Mouse (Mus musculus): ENCODE data around the gene Bsx.
A peak's percentile ranks its signal among the peaks of the same experiment; 100 is the strongest.

Gene Bsx

GRCm38 (mm10) chr9:40859196-40859595 is 14.7 kb upstream of the Bsx start:
- peak overlapping the region; percentile 32; the same call in 1 of the 2 replicates for H3K4me3 ChIP-seq (replicated peaks; ENCODE audit: low read length)
- no peak for TF ChIP-seq POU5F1 (IDR thresholded peaks at IDR 0.05; ENCODE audit: borderline replicate concordance, low read length)
- no peak for TF ChIP-seq CTCF (conservative IDR thresholded peaks at IDR 0.05; ENCODE audit: low read length)
- peak; percentile 46 for TF ChIP-seq NANOG (IDR thresholded peaks at IDR 0.05; ENCODE audit: borderline replicate concordance, low read length)
- peaks cover 25% of the 10 kb centered on the region for H3K4me1 ChIP-seq (replicated peaks; ENCODE audit: low read depth, low read length)
- no peaks in the 10 kb centered on the region for H3K9me3 ChIP-seq (ENCODE audit: low read length)
- no peaks in the 10 kb centered on the region for H3K36me3 ChIP-seq (ENCODE audit: insufficient read depth, low read length)
- peaks cover 21% of the 10 kb centered on the region for H3K27me3 ChIP-seq (ENCODE audit: insufficient read depth, low read length)

GRCm38 (mm10) chr9:40870331-40870730 is 3.6 kb upstream of the Bsx start:
- no peaks in the 10 kb centered on the region for H3K9me3 ChIP-seq (ENCODE audit: low read length)
- no peak for TF ChIP-seq CTCF (conservative IDR thresholded peaks at IDR 0.05; ENCODE audit: low read length)
- no peak for TF ChIP-seq NANOG (IDR thresholded peaks at IDR 0.05; ENCODE audit: borderline replicate concordance, low read length)
- no peak for TF ChIP-seq POU5F1 (IDR thresholded peaks at IDR 0.05; ENCODE audit: borderline replicate concordance, low read length)
- H3K36me3 ChIP-seq (ENCODE audit: insufficient read depth, low read length): no peaks in the 10 kb centered on the region
- no peak overlapping the region for H3K4me3 ChIP-seq (replicated peaks; ENCODE audit: low read length)
- H3K27me3 ChIP-seq (ENCODE audit: insufficient read depth, low read length): peaks cover 58% of the 10 kb centered on the region
- peaks cover 14% of the 10 kb centered on the region for H3K4me1 ChIP-seq (replicated peaks; ENCODE audit: low read depth, low read length)

DNA sequence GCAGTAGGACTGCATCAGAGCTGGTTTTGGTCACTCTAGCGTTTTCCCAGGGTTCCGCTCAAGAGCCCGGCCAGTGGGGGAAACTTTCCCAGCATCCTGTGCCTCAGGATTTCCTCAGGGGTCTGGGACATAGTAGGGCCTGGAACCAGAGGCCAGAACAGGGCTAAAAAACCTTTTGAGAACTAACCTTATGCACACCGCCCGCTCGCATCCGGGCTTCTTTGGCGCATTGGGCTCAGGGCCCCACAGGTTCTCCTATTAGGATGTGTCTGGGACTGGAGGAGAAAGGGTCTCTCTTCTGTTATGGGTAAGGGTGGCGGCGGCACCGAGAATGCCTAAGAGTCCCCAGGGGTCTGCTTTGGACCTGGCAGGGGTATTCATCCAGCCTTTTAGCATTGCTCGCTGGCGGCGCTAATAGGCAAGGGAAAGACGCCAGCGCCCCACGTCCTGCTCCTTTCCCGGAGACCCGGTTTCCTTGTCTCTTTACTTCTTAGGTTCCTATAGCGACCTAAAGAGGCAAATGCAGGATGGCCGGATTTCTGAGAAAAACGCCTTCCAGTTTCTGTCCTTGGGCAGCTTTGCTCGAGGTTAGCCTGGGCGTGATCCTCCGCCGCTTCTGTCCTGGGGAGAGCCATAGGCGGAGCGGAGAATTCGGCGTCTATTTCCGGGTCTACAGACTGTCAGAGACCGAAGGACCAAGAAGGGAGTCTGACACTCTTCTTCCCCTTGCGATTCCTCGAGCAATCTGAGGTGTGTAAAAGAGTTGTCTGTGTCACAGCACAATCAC is 2.4 kb upstream of the Bsx start:
- Histone ChIP-seq H3K4me3 (replicated peaks; ENCODE audit: low read length) (peak overlapping the region; percentile 80), H3K4me1 (replicated peaks; ENCODE audit: low read depth, low read length) (peaks cover 20% of the 10 kb centered on the region), H3K36me3 (ENCODE audit: insufficient read depth, low read length) (no peaks in the 10 kb centered on the region), H3K9me3 (ENCODE audit: low read length) (no peaks in the 10 kb centered on the region), H3K27me3 (ENCODE audit: insufficient read depth, low read length) (peaks cover 70% of the 10 kb centered on the region)
- no peak for TF ChIP-seq NANOG (IDR thresholded peaks at IDR 0.05; ENCODE audit: borderline replicate concordance, low read length)
- no peak for TF ChIP-seq POU5F1 (IDR thresholded peaks at IDR 0.05; ENCODE audit: borderline replicate concordance, low read length)
- TF ChIP-seq CTCF (conservative IDR thresholded peaks at IDR 0.05; ENCODE audit: low read length): no peak

DNA sequence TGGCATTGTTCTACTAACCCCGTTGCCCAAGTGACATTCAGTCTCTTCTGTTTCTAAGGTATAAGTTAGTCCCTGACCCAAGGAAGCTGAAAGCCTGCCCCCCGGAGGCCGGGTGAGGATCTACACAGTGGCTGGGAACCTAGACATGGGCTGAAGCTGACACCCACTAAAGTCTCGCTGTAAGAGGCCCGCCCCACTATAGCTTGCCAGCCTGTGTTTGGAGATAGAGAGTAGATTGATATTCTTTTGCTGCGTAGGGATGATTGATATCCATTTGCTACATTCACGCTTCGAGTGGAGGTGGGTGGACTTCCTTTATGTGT is 1.8 kb upstream of the Bsx start:
- TF ChIP-seq POU5F1 (IDR thresholded peaks at IDR 0.05; ENCODE audit: borderline replicate concordance, low read length): no peak
- TF ChIP-seq NANOG (IDR thresholded peaks at IDR 0.05; ENCODE audit: borderline replicate concordance, low read length): no peak
- peak; percentile 63 for TF ChIP-seq CTCF (conservative IDR thresholded peaks at IDR 0.05; ENCODE audit: low read length)
- peaks cover 20% of the 10 kb centered on the region for H3K4me1 ChIP-seq (replicated peaks; ENCODE audit: low read depth, low read length)
- H3K4me3 ChIP-seq (replicated peaks; ENCODE audit: low read length): peak overlapping the region; percentile 80
- no peaks in the 10 kb centered on the region for H3K36me3 ChIP-seq (ENCODE audit: insufficient read depth, low read length)
- peaks cover 76% of the 10 kb centered on the region for H3K27me3 ChIP-seq (ENCODE audit: insufficient read depth, low read length)
- H3K9me3 ChIP-seq (ENCODE audit: low read length): no peaks in the 10 kb centered on the region

GRCm38 (mm10) chr9:40874961-40875360 is 1.0 kb downstream of the Bsx start:
- no peaks in the 10 kb centered on the region for H3K36me3 ChIP-seq (ENCODE audit: insufficient read depth, low read length)
- no peak overlapping the region for H3K4me3 ChIP-seq (replicated peaks; ENCODE audit: low read length)
- peaks cover 40% of the 10 kb centered on the region for H3K4me1 ChIP-seq (replicated peaks; ENCODE audit: low read depth, low read length)
- H3K27me3 ChIP-seq (ENCODE audit: insufficient read depth, low read length): peaks cover 94% of the 10 kb centered on the region
- TF ChIP-seq POU5F1 (IDR thresholded peaks at IDR 0.05; ENCODE audit: borderline replicate concordance, low read length): no peak
- TF ChIP-seq CTCF (conservative IDR thresholded peaks at IDR 0.05; ENCODE audit: low read length): no peak
- no peak for TF ChIP-seq NANOG (IDR thresholded peaks at IDR 0.05; ENCODE audit: borderline replicate concordance, low read length)
- no peaks in the 10 kb centered on the region for H3K9me3 ChIP-seq (ENCODE audit: low read length)

- Histone ChIP-seq H3K4me1 (replicated peaks; ENCODE audit: low read depth, low read length) (peaks cover 40% of the 10 kb centered on the region), H3K9me3 (ENCODE audit: low read length) (no peaks in the 10 kb centered on the region), H3K4me3 (replicated peaks; ENCODE audit: low read length) (no peak overlapping the region), H3K36me3 (ENCODE audit: insufficient read depth, low read length) (no peaks in the 10 kb centered on the region), H3K27me3 (ENCODE audit: insufficient read depth, low read length) (peaks cover 96% of the 10 kb centered on the region)
- no peak for TF ChIP-seq CTCF (conservative IDR thresholded peaks at IDR 0.05; ENCODE audit: low read length)
- no peak for TF ChIP-seq NANOG (IDR thresholded peaks at IDR 0.05; ENCODE audit: borderline replicate concordance, low read length)
- TF ChIP-seq POU5F1 (IDR thresholded peaks at IDR 0.05; ENCODE audit: borderline replicate concordance, low read length): no peak
Observed at GRCm38 (mm10) chr9:40875431-40875830, 1.5 kb downstream of the Bsx start.

DNA sequence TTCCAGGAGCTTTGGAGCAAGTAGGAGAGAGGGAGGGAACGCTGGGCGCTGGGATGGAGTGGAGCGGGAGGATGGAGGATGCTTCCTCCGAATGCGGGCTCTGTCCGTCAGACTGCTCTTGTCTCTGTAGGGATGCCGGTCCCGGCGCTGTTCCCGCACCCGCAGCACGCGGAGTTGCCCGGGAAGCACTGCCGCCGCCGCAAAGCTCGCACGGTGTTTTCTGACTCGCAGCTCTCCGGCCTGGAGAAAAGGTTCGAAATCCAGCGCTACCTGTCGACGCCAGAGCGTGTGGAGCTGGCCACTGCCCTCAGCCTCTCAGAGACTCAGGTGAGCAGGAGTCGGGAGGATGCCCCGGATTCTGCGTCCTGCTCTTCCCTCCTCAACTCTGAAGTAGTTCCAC is 2.2 kb downstream of the Bsx start:
- TF ChIP-seq CTCF (conservative IDR thresholded peaks at IDR 0.05; ENCODE audit: low read length) (no peak), NANOG (IDR thresholded peaks at IDR 0.05; ENCODE audit: borderline replicate concordance, low read length) (no peak), POU5F1 (IDR thresholded peaks at IDR 0.05; ENCODE audit: borderline replicate concordance, low read length) (no peak)
- peaks cover 98% of the 10 kb centered on the region for H3K27me3 ChIP-seq (ENCODE audit: insufficient read depth, low read length)
- H3K36me3 ChIP-seq (ENCODE audit: insufficient read depth, low read length): no peaks in the 10 kb centered on the region
- H3K4me3 ChIP-seq (replicated peaks; ENCODE audit: low read length): no peak overlapping the region
- peaks cover 38% of the 10 kb centered on the region for H3K4me1 ChIP-seq (replicated peaks; ENCODE audit: low read depth, low read length)
- H3K9me3 ChIP-seq (ENCODE audit: low read length): peaks cover 3% of the 10 kb centered on the region; the same call in 1 of the 2 replicates

- Histone ChIP-seq H3K27me3 (ENCODE audit: insufficient read depth, low read length) (peaks cover 98% of the 10 kb centered on the region), H3K36me3 (ENCODE audit: insufficient read depth, low read length) (no peaks in the 10 kb centered on the region), H3K4me1 (replicated peaks; ENCODE audit: low read depth, low read length) (peaks cover 34% of the 10 kb centered on the region), H3K9me3 (ENCODE audit: low read length) (peaks cover 8% of the 10 kb centered on the region), H3K4me3 (replicated peaks; ENCODE audit: low read length) (no peak overlapping the region)
- TF ChIP-seq POU5F1 (IDR thresholded peaks at IDR 0.05; ENCODE audit: borderline replicate concordance, low read length) (no peak), CTCF (conservative IDR thresholded peaks at IDR 0.05; ENCODE audit: low read length) (no peak), NANOG (IDR thresholded peaks at IDR 0.05; ENCODE audit: borderline replicate concordance, low read length) (no peak)
Observed at GRCm38 (mm10) chr9:40876693-40877092, 2.8 kb downstream of the Bsx start.
